Mouse (Mus musculus): ENCODE results near the gene AI987944. TPM values are rescaled to one million over a fixed set of nuclear protein-coding genes. Genes with fewer than 3 reads are reported as not detected.

Gene AI987944
- 11.7 and 13.3 TPM in 2 replicates for polyA plus RNA-seq (2014; fragmentation: Nextera tagmentation; extraction: Ambion mirVana)

DNA sequence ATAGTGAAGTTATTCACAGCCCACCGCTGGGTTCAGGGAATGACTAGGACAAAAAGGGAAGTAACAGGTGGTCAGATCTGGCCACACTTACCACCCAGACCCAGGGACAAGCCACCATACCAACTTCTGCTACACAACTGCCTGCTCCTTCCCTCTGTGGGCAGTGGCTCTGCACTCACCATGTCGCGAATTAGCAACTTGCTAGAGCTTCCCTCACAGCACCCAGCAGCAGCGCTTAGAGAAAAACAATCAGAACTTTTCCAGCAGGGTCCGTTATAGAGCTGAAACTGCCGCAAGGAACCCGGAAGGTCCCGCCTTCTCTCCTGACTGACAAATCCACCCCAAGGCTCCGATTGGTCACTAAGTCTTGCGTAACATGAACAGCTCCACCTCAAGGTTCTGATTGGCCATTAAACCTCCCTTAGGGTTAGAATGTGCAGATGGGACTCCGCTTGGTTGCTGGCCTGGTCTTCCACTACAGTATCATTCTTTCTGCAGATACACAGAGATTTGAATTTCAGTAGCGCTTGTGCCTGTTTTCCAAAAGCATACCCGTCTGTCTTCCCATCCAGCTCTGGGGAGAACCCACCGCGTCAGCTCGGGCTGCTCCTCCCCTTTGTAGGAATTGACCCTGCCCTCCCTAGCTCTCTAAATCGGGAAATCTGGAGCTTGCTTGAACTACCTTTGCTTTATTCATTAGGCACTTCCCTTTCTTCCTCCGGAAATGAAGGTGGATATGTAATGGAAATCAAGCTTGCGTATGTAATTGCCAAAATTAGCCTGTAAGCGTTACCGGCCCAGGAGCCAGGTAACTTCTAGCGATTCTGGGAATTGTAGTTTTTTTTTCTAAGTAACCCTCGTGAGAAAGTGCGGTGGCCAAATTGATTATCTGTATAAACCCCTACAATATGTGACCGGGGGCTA lies at the start of gene AI987944:
Gene AI987944 (minus strand): TSS at position 332 of the 924 bp plus-strand sequence.
- Histone ChIP-seq H3K4me1 (ENCODE audit: control insufficient read depth, insufficient read depth, low read length) (no peaks in the 10 kb centered on the region), H3K36me3 (ENCODE audit: control insufficient read depth, insufficient read depth, low read length) (no peaks in the 10 kb centered on the region), H3K27me3 (ENCODE audit: control insufficient read depth, insufficient read depth, low read length) (no peaks in the 10 kb centered on the region), H3K9ac (ENCODE audit: low read length) (peak within 1 kb of the TSS; percentile 65), H3K27ac (ENCODE audit: low read depth, low read length) (peak within 1 kb of the TSS; percentile 62), H3K4me2 (peak within 1 kb of the TSS; percentile 50), H3K4me3 (ENCODE audit: low read depth, low read length) (peak within 1 kb of the TSS; percentile 58), H3K9me3 (ENCODE audit: control insufficient read depth, low read length) (no peaks in the 10 kb centered on the region)
- DNase-seq (ENCODE audit: low spot score, missing footprints): peak; percentile 98
- peak; percentile 99 for ATAC-seq (ENCODE audit: low FRiP score)
- WGBS: under 1% methylated on average over 25 of the region's 25 CpGs

DNA sequence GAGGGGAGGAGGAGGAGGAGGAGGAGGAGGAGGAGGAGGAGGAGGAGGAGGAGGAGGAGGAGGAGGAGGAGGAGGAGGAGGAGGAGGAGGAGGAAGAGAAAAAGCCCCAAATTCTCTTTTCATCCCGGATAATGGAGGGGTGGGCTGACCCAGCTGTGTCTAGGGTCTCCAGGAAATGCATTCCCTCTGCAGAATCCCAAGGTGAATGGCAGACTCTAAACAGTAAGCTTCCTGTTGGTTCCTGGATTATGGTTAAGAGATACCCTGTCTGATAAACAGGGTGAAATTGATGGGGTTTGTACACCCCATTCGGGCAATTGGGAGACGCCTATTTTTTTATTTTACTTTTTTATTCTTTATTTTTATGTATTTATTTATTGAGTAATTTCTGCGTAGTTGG lies 951 bp upstream of the AI987944 start:
- H3K9ac ChIP-seq (ENCODE audit: low read length): no peak overlapping the region
- H3K27ac ChIP-seq (ENCODE audit: low read depth, low read length): no peak overlapping the region
- WGBS: 76% methylated on average over 4 of the region's 4 CpGs
- no peaks in the 10 kb centered on the region for H3K36me3 ChIP-seq (ENCODE audit: control insufficient read depth, insufficient read depth, low read length)
- ATAC-seq (ENCODE audit: low FRiP score) (no peak), DNase-seq (ENCODE audit: low spot score, missing footprints) (no peak)
- H3K4me3 ChIP-seq (ENCODE audit: low read depth, low read length): no peak overlapping the region
- H3K4me1 ChIP-seq (ENCODE audit: control insufficient read depth, insufficient read depth, low read length): no peaks in the 10 kb centered on the region
- no peak overlapping the region for H3K4me2 ChIP-seq
- H3K9me3 ChIP-seq (ENCODE audit: control insufficient read depth, low read length): no peaks in the 10 kb centered on the region
- H3K27me3 ChIP-seq (ENCODE audit: control insufficient read depth, insufficient read depth, low read length): no peaks in the 10 kb centered on the region

Other genes with a start within 250 kb of the AI987944 start
- gene Gm5592, start 239.5 kb downstream of the AI987944 start, polyA plus RNA-seq (2014; fragmentation: Nextera tagmentation; extraction: Ambion mirVana): not detected in 2 replicates
- gene Vmn2r57, start 55.3 kb upstream of the AI987944 start, polyA plus RNA-seq (2014; fragmentation: Nextera tagmentation; extraction: Ambion mirVana): 0.22 and 0.26 TPM in 2 replicates
- 0.04 and 0.12 TPM in 2 replicates for gene Gm20449, start 106.0 kb upstream of the AI987944 start, polyA plus RNA-seq (2014; fragmentation: Nextera tagmentation; extraction: Ambion mirVana)
- gene AW146154, start 106.5 kb upstream of the AI987944 start, polyA plus RNA-seq (2014; fragmentation: Nextera tagmentation; extraction: Ambion mirVana): 6.3 and 8.1 TPM in 2 replicates
- not detected in 2 replicates for gene Gm6871, start 180.3 kb upstream of the AI987944 start, polyA plus RNA-seq (2014; fragmentation: Nextera tagmentation; extraction: Ambion mirVana)
- gene 2610021A01Rik, start 205.9 kb upstream of the AI987944 start, polyA plus RNA-seq (2014; fragmentation: Nextera tagmentation; extraction: Ambion mirVana): 20.0 and 22.6 TPM in 2 replicates
- gene Zfp788, start 239.8 kb upstream of the AI987944 start, polyA plus RNA-seq (2014; fragmentation: Nextera tagmentation; extraction: Ambion mirVana): 18.7 and 22.6 TPM in 2 replicates